In genomic region chr12:79452882-79453281, GRCm38 (mm10) we compare ENCODE assay signal across 22 mouse cellular contexts.
A peak's percentile ranks its signal among the peaks of the same experiment; 100 is the strongest.
DNase-seq lines count a peak whose midpoint lies in the region; ATAC-seq and TF ChIP-seq lines count a peak whose summit lies in the region.
"Had no signal": no experiment of that assay in that cellular context is flagged by ENCODE, and none has a peak within 500 bp of the region (broad histone marks: within the 10 kb centered on the region; RNA-seq: fewer than 3 reads in every experiment).

No protein-coding gene starts in this region.

- no peak overlapping the region for H3K4me3 ChIP-seq in heart, embryonic 10.5 days
- no peak overlapping the region for H3K4me3 ChIP-seq in lung, embryonic 15.5 days
- no peak overlapping the region for H3K4me3 ChIP-seq in intestine, postnatal 0 days (ENCODE audit: low read depth, low read length)
- H3K4me3 ChIP-seq: embryonic facial prominence, embryonic 15.5 days; gastrocnemius, adult 2 months; heart, embryonic 12.5 days; intestine, embryonic 15.5 days; kidney, embryonic 15.5 days; liver, embryonic 12.5 days had no signal

- ATAC-seq in lung, embryonic 15.5 days (ENCODE audit: borderline replicate concordance, extremely low read depth, low FRiP score, low TSS enrichment) = no peak
- peak; percentile 50; the same call in 1 of the 2 replicates for ATAC-seq in megakaryocyte progenitor cell, adult 5-6 weeks (replicated peaks; ENCODE audit: poor library complexity)
- ATAC-seq in intestine, postnatal 0 days = no peak
- ATAC-seq: forebrain, embryonic 14.5 days; hindbrain, embryonic 16.5 days; intestine, embryonic 15.5 days; liver, embryonic 12.5 days had no signal

- 82% methylated on average over 4 of the region's 4 CpGs for WGBS in heart, embryonic 10.5 days
- WGBS in lung, embryonic 15.5 days = 62% methylated on average over 4 of the region's 4 CpGs
- WGBS in intestine, postnatal 0 days = 67% methylated on average over 4 of the region's 4 CpGs

- DNase-seq in heart, adult 11 months = peak; percentile 83
- DNase-seq in heart, embryonic 10.5 days (ENCODE audit: low spot score) = no peak
- DNase-seq in lung, adult 18-20 months = peak; percentile 34 to 66
- DNase-seq in lung, postnatal 14 days = no peak
- no peak for DNase-seq in kidney, postnatal 14 days
- DNase-seq: adrenal gland, adult 8-10 months; cerebellum, adult 9-10 months; gastrocnemius, adult 2 months; layer of hippocampus, adult 9-11 months; right cerebral cortex, adult 18-20 months; right cerebral cortex, postnatal 4 days; thymus, postnatal 36 days had no signal

- no peaks in the 10 kb centered on the region for H3K27me3 ChIP-seq in heart, embryonic 10.5 days (ENCODE audit: insufficient read depth, poor library complexity, severe bottlenecking)
- no peaks in the 10 kb centered on the region for H3K27me3 ChIP-seq in lung, embryonic 15.5 days
- no peaks in the 10 kb centered on the region for H3K27me3 ChIP-seq in intestine, postnatal 0 days (replicated peaks; ENCODE audit: control insufficient read depth, insufficient read depth, low read length)
- H3K27me3 ChIP-seq: embryonic facial prominence, embryonic 15.5 days; heart, embryonic 12.5 days; intestine, embryonic 15.5 days; kidney, embryonic 15.5 days; liver, embryonic 12.5 days had no signal

- no peak overlapping the region for H3K4me2 ChIP-seq in lung, embryonic 15.5 days
- no peak overlapping the region for H3K4me2 ChIP-seq in intestine, postnatal 0 days (replicated peaks; ENCODE audit: low read depth)
- H3K4me2 ChIP-seq: embryonic facial prominence, embryonic 15.5 days; heart, embryonic 12.5 days; intestine, embryonic 15.5 days; kidney, embryonic 15.5 days; liver, embryonic 12.5 days had no signal

- no peak overlapping the region for H3K9ac ChIP-seq in lung, embryonic 15.5 days
- no peak overlapping the region for H3K9ac ChIP-seq in intestine, postnatal 0 days (ENCODE audit: low read depth, low read length)
- H3K9ac ChIP-seq: embryonic facial prominence, embryonic 15.5 days; heart, embryonic 12.5 days; intestine, embryonic 15.5 days; kidney, embryonic 15.5 days; liver, embryonic 12.5 days had no signal

- H3K36me3 ChIP-seq in heart, embryonic 10.5 days = no peaks in the 10 kb centered on the region
- H3K36me3 ChIP-seq in lung, embryonic 15.5 days = no peaks in the 10 kb centered on the region
- no peaks in the 10 kb centered on the region for H3K36me3 ChIP-seq in intestine, postnatal 0 days (ENCODE audit: control insufficient read depth, insufficient read depth)
- H3K36me3 ChIP-seq: embryonic facial prominence, embryonic 15.5 days; heart, embryonic 12.5 days; intestine, embryonic 15.5 days; kidney, embryonic 15.5 days; liver, embryonic 12.5 days had no signal

- H3K9me3 ChIP-seq in heart, embryonic 10.5 days = no peaks in the 10 kb centered on the region
- no peaks in the 10 kb centered on the region for H3K9me3 ChIP-seq in lung, embryonic 15.5 days
- no peaks in the 10 kb centered on the region for H3K9me3 ChIP-seq in intestine, postnatal 0 days (ENCODE audit: control insufficient read depth)
- H3K9me3 ChIP-seq: embryonic facial prominence, embryonic 15.5 days; heart, embryonic 12.5 days; intestine, embryonic 15.5 days; kidney, embryonic 15.5 days; liver, embryonic 12.5 days had no signal

- no peaks in the 10 kb centered on the region for H3K4me1 ChIP-seq in heart, embryonic 10.5 days
- H3K4me1 ChIP-seq in lung, embryonic 15.5 days = peaks cover 30% of the 10 kb centered on the region
- no peaks in the 10 kb centered on the region for H3K4me1 ChIP-seq in intestine, postnatal 0 days (replicated peaks; ENCODE audit: control insufficient read depth, insufficient read depth, low read length)
- H3K4me1 ChIP-seq: embryonic facial prominence, embryonic 15.5 days; liver, embryonic 12.5 days had no signal

- TF ChIP-seq CTCF in intestine, postnatal 0 days (IDR thresholded peaks at IDR 0.05; ENCODE audit: low read depth) = no peak

- no peak overlapping the region for H3K27ac ChIP-seq in heart, embryonic 10.5 days
- peak overlapping the region; percentile 45 for H3K27ac ChIP-seq in lung, embryonic 15.5 days
- H3K27ac ChIP-seq in intestine, postnatal 0 days (ENCODE audit: low read depth, low read length) = no peak overlapping the region
- H3K27ac ChIP-seq: gastrocnemius, adult 2 months; intestine, embryonic 15.5 days; kidney, embryonic 15.5 days; liver, embryonic 12.5 days had no signal

Comparison
In these comparisons a context has a peak if more than half of its experiments do, and no peak if none do; other contexts are left out.
1. DNase-seq: peak in heart, adult 11 months (single experiment) and lung, adult 18-20 months (2 of 2); none in heart, embryonic 10.5 days (single experiment), lung, postnatal 14 days (single experiment) and kidney, postnatal 14 days (single experiment).